Mouse (Mus musculus) adrenal gland, postnatal 36 days (tissue): ENCODE results near the gene Oprd1. TPM values are rescaled to one million over a fixed set of nuclear protein-coding genes. Genes with fewer than 3 reads are reported as not detected.

Source experiments
- total RNA-seq, 2 experiments: library from RNA; stranded (reverse); gene quantifications; 2 replicates each; pipeline ENCODE4 v1.2.3; 2021

Gene Oprd1
- total RNA-seq, 2 experiments from 2014 or later: 0.79 to 0.82 TPM

Other genes starting within 250 kb of the Oprd1 start
- 1 to 10 TPM; 8.8 to 9.7 TPM for gene Tmem200b, start 222.7 kb downstream of the Oprd1 start, total RNA-seq
- gene Gm10300, start 69.8 kb downstream of the Oprd1 start, total RNA-seq: under 1 TPM in 1 of 2 experiments, not detected in 1; 0.36 TPM
- 10 to 100 TPM; 45.8 to 63.6 TPM for gene Epb41, start 69.2 kb downstream of the Oprd1 start, total RNA-seq
- 10 to 100 TPM; 48.1 to 57.0 TPM for gene Ythdf2, start 67.8 kb upstream of the Oprd1 start, total RNA-seq
- 10 to 100 TPM; 16.4 to 20.5 TPM for gene Gmeb1, start 117.1 kb upstream of the Oprd1 start, total RNA-seq
- gene Taf12, start 129.9 kb upstream of the Oprd1 start, total RNA-seq: 10 to 100 TPM; 26.3 to 37.4 TPM
- gene Rab42, start 158.9 kb upstream of the Oprd1 start, total RNA-seq: 1 to 10 TPM in 1 of 2 experiments, under 1 TPM in 1; 0.56 to 1.7 TPM
- gene Trnau1ap, start 185.1 kb upstream of the Oprd1 start, total RNA-seq: 10 to 100 TPM; 29.2 to 37.5 TPM
- 10 to 100 TPM; 14.7 to 16.8 TPM for gene Rcc1, start 209.1 kb upstream of the Oprd1 start, total RNA-seq